Mouse (Mus musculus): Measurements from ENCODE around the gene Cntn5. TPM values are rescaled to one million over a fixed set of nuclear protein-coding genes. Genes with fewer than 3 reads are reported as not detected.

Gene Cntn5
- total RNA-seq, 2 experiments from 2014 or later, result 20.8 to 21.4 TPM

Small RNA genes lying within 50 kb of the gene (microRNA-seq; reads per million reads assigned to microRNA genes)
- gene Gm24496, result 0 reads per million in 2 experiments
- 0 reads per million in 2 experiments for gene Gm25086
- gene Gm26195, result 0 reads per million in 2 experiments
- 0 reads per million in 2 experiments for gene Mir6237

Data from left cerebral cortex, postnatal 25 days (tissue).